Mouse (Mus musculus) monocyte, adult 2 months (primary cell): Measurements from ENCODE around the gene Ablim1.

Experiments
- DNase-seq, 2 experiments: peaks; one replicate each; pipeline ENCODE4 v3.0.0; 2022; ENCODE audit warnings: low spot score in 2 of 2, low read depth in 1 of 2

Ablim1 gene

GRCm38 (mm10) chr19:57191109-57191508, 123.6 kb downstream of the Ablim1 start:
- DNase-seq, result no peak

- no peak for DNase-seq
Observed at GRCm38 (mm10) chr19:57189427-57189826, 125.3 kb downstream of the Ablim1 start.

- DNase-seq, result no peak
Observed at GRCm38 (mm10) chr19:57188553-57188952, 126.2 kb downstream of the Ablim1 start.

GRCm38 (mm10) chr19:57185021-57185420, 129.7 kb downstream of the Ablim1 start:
- DNase-seq, result no peak

- DNase-seq, result no peak
Observed at GRCm38 (mm10) chr19:57182938-57183720, 131.6 kb downstream of the Ablim1 start.

- DNase-seq, result no peak
Observed at GRCm38 (mm10) chr19:57181852-57182528, 132.7 kb downstream of the Ablim1 start.

- no peak for DNase-seq
Observed at GRCm38 (mm10) chr19:57181317-57181716, 133.4 kb downstream of the Ablim1 start.

- DNase-seq, result no peak
Observed at GRCm38 (mm10) chr19:57180908-57181307, 133.8 kb downstream of the Ablim1 start.

GRCm38 (mm10) chr19:57180333-57180732, 134.4 kb downstream of the Ablim1 start:
- no peak for DNase-seq

GRCm38 (mm10) chr19:57179269-57179668, 135.4 kb downstream of the Ablim1 start:
- DNase-seq, result no peak

GRCm38 (mm10) chr19:57177334-57177733, 137.4 kb downstream of the Ablim1 start:
- DNase-seq, result no peak

GRCm38 (mm10) chr19:57175077-57175476, 139.6 kb downstream of the Ablim1 start:
- DNase-seq, result no peak

GRCm38 (mm10) chr19:57174541-57174940, 140.2 kb downstream of the Ablim1 start:
- no peak for DNase-seq

- DNase-seq, result no peak
Observed at GRCm38 (mm10) chr19:57174045-57174444, 140.7 kb downstream of the Ablim1 start.

- no peak for DNase-seq
Observed at GRCm38 (mm10) chr19:57172321-57172720, 142.4 kb downstream of the Ablim1 start.

GRCm38 (mm10) chr19:57170880-57171279, 143.8 kb downstream of the Ablim1 start:
- DNase-seq, result no peak

GRCm38 (mm10) chr19:57169485-57169884, 145.2 kb downstream of the Ablim1 start:
- no peak for DNase-seq

GRCm38 (mm10) chr19:57167721-57168120, 147.0 kb downstream of the Ablim1 start:
- DNase-seq, result no peak

- no peak for DNase-seq
Observed at GRCm38 (mm10) chr19:57164882-57165281, 149.8 kb downstream of the Ablim1 start.

- no peak for DNase-seq
Observed at GRCm38 (mm10) chr19:57163315-57163714, 151.4 kb downstream of the Ablim1 start.

- DNase-seq, result no peak
Observed at GRCm38 (mm10) chr19:57161978-57162727, 152.6 kb downstream of the Ablim1 start.
